Mouse (Mus musculus): ENCODE measurements around the gene Umodl1. TPM values are rescaled to one million over a fixed set of nuclear protein-coding genes. Genes with fewer than 3 reads are reported as not detected.
A peak's percentile ranks its signal among the peaks of the same experiment; 100 is the strongest.

Gene Umodl1
- polyA plus RNA-seq, 1 experiment from 2014 or later, result not detected

DNA sequence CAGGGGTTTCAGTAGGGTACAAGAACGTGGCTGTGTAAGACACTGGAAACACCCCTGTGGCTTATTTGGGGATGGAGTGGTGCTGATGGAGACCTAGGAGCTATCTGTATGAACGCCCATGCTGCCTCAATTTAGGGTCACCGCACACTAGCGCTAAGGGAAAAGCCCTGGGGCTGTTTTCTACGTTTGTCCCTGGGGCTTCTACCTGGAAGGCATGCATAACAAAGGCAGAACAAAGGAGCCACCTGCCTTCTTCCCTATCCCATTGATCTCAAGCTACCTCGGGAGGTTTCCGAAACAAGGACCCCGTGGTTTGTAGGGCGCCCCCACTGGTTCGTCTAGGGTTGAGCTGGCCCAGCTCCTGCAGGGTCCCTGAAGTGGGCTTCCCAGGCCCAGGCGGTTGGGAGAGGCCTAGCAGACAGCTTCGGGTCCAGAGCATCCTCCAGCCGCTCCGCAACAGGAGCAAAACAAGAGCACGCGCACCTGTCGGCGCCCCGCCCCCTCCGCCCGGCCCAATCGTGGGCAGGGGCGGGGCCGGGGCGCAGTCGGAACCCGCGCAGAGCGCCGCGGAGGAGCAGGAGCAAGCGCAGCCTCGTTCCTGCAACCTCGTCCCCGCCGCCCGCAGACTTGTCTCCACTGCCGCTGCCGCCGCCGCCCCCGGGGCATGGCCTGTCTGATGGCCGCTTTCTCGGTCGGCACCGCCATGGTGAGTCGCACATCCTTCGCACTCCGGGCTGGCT lies 102.9 kb downstream of the Umodl1 start, which contains the start of gene Abcg1:
Gene Abcg1, plus strand, starts transcription at position 525 of the 740 bp plus-strand sequence.
- peaks cover 20% of the 10 kb centered on the region for H3K27me3 ChIP-seq (replicated peaks)
- H3K4me1 ChIP-seq, result 0 out of 2 replicates have a peak, but pooled peaks cover 8% of the 10 kb centered on the region
- WGBS, result 3% methylated on average over 44 of the region's 49 CpGs
- H3K9ac ChIP-seq, result no peak within 1 kb of the TSS; the same call in 1 of the 2 replicates
- ATAC-seq (ENCODE audit: insufficient read depth, low FRiP score, low read depth), result peak; percentile 67
- H3K27ac ChIP-seq, result peak within 1 kb of the TSS; percentile 23; the same call in 1 of the 2 replicates
- peak within 1 kb of the TSS; percentile 53 for H3K4me3 ChIP-seq (replicated peaks)
- H3K4me2 ChIP-seq, result peak within 1 kb of the TSS; percentile 90
- no peaks in the 10 kb centered on the region for H3K9me3 ChIP-seq
- no peaks in the 10 kb centered on the region for H3K36me3 ChIP-seq

DNA sequence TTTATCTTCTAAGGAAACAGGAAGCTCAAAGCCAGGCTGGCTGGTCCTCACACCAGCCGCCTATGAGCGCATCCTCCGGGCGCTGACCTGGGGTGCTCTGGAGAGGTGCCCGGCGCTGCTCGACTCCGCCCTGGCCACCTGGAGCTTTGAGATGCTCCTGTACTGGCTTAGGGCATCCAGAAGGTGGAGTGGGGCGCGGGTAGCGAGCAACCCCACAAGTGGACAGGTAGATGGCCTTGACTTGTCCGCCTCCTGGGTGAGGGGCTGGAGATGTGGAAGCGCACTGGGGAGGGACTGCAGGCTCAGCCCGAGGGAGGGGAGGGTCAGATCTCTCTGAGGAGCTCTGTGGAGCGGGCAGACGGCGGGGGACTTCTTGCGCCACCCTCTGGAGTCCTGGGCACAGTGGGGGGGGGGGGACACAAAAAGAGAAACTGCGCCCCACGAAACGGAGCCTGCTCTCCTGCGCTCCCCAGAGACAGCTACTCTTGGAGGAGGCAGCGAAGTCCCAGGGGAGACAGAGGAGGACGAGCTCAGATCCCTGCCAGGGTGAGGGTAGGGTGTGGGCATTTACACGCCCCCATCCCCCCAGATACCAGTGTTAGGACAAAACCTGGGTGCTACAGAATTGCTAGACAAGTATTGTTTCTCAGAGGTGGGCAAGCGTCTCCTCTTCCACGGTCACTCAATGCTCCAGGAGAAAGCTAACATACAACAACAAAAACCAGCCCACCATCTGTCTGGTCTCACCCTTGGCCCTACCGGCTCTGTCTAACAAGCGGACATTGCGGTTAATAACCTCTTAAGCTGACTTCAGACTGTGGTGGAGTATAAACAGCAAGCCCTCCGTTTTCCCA lies 103.7 kb downstream of the Umodl1 start:
- Histone ChIP-seq H3K27me3 (replicated peaks) (peaks cover 20% of the 10 kb centered on the region), H3K9ac (no peak overlapping the region; the same call in 1 of the 2 replicates), H3K4me1 (0 out of 2 replicates have a peak, but pooled peaks cover 8% of the 10 kb centered on the region), H3K4me3 (replicated peaks) (peak overlapping the region; percentile 53), H3K4me2 (peak overlapping the region; percentile 90), H3K36me3 (no peaks in the 10 kb centered on the region), H3K27ac (peak overlapping the region; percentile 23; the same call in 1 of the 2 replicates), H3K9me3 (no peaks in the 10 kb centered on the region)
- peak; percentile 24; the same call in 1 of the 2 replicates for ATAC-seq (ENCODE audit: insufficient read depth, low FRiP score, low read depth)
- 1% methylated on average over 29 of the region's 31 CpGs for WGBS

DNA sequence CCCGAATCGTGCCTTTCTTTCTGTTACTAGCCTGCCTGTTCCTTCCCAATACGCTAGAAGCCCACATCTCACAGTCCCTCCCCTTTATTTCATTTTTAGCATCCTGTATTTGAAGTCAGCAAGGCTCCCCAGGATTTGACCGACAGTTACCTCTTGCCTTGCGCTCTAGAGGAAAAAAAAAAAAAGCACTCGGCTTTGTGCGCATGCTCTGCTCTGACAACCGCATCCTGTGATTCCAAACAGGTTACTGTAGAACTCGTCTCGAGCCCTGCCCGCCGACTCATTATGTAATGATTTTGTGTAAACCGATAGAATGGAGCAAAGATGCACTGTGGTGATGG lies 104.3 kb downstream of the Umodl1 start:
- ATAC-seq (ENCODE audit: insufficient read depth, low FRiP score, low read depth), result no peak
- H3K4me2 ChIP-seq, result peak overlapping the region; percentile 90
- H3K4me1 ChIP-seq, result 0 out of 2 replicates have a peak, but pooled peaks cover 8% of the 10 kb centered on the region
- H3K9me3 ChIP-seq, result no peaks in the 10 kb centered on the region
- under 1% methylated on average over 13 of the region's 13 CpGs for WGBS
- H3K27me3 ChIP-seq (replicated peaks), result peaks cover 20% of the 10 kb centered on the region
- H3K9ac ChIP-seq, result no peak overlapping the region
- H3K36me3 ChIP-seq, result no peaks in the 10 kb centered on the region
- H3K4me3 ChIP-seq (replicated peaks), result peak overlapping the region; percentile 53
- peak overlapping the region; percentile 23; the same call in 1 of the 2 replicates for H3K27ac ChIP-seq

DNA sequence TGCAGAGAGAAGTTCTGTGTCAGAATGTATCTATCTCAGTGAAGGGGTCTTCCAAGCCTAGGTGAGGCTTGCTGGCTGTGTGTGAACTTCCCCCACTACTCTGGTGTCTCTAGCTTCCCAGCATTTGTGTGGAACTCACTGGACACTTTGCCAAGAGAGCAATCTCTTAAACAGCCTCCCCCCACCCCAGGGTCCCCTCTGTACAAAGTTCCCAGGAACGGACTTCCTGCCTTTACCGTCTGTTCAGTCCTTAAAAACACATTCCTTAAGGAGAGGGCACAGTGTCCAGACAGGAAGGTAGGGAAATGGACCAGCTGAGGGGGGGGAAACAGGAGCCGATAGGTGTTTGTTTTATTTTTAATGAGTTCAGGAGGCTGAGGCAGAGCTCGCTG lies 105.8 kb downstream of the Umodl1 start:
- Histone ChIP-seq H3K9ac (no peak overlapping the region), H3K9me3 (no peaks in the 10 kb centered on the region), H3K27ac (peak overlapping the region; percentile 31; the same call in 1 of the 2 replicates), H3K4me1 (0 out of 2 replicates have a peak, but pooled peaks cover 8% of the 10 kb centered on the region), H3K4me2 (no peak overlapping the region), H3K36me3 (no peaks in the 10 kb centered on the region), H3K4me3 (replicated peaks) (no peak overlapping the region), H3K27me3 (replicated peaks) (peaks cover 20% of the 10 kb centered on the region)
- no peak for ATAC-seq (ENCODE audit: insufficient read depth, low FRiP score, low read depth)
- WGBS, result 44% methylated on average over 4 of the region's 4 CpGs

Small RNA genes lying within 50 kb of the gene (microRNA-seq; reads per million reads assigned to microRNA genes)
- not detected for gene Gm24026

Other genes with a start within 250 kb of the Umodl1 start
- 0.30 and 0.35 TPM in 2 replicates for gene Glp1r, start 52.8 kb upstream of the Umodl1 start, polyA plus RNA-seq (2015; fragmentation: Nextera tagmentation; extraction: Ambion mirVana)
- 7.7 and 8.4 TPM in 2 replicates for gene Abcg1, start 103.0 kb downstream of the Umodl1 start, polyA plus RNA-seq (2015; fragmentation: Nextera tagmentation; extraction: Ambion mirVana)
- 141 and 168 TPM in 2 replicates for gene Tff3, start 175.0 kb downstream of the Umodl1 start, polyA plus RNA-seq (2015; fragmentation: Nextera tagmentation; extraction: Ambion mirVana)
- gene Tff2, start 189.6 kb downstream of the Umodl1 start, polyA plus RNA-seq (2015; fragmentation: Nextera tagmentation; extraction: Ambion mirVana), result 39.1 and 51.9 TPM in 2 replicates
- 95.6 and 131 TPM in 2 replicates for gene Tff1, start 210.6 kb downstream of the Umodl1 start, polyA plus RNA-seq (2015; fragmentation: Nextera tagmentation; extraction: Ambion mirVana)
- 0.36 and 0.49 TPM in 2 replicates for gene Tmprss3, start 244.3 kb downstream of the Umodl1 start, polyA plus RNA-seq (2015; fragmentation: Nextera tagmentation; extraction: Ambion mirVana)